Mouse (Mus musculus) heart, embryonic 11.5 days (tissue): ENCODE results near the gene Gsg1l2. TPM values are rescaled to one million over a fixed set of nuclear protein-coding genes. Genes with fewer than 3 reads are reported as not detected.

Experiments used
- ATAC-seq: fragments of 200-750 bp; cut with Nextera tagmentation; replicated peaks from 2 replicates; pipeline ENCODE4 v1.8.0; 2017; ENCODE audit warnings: moderate library complexity; ENCODE audit not compliant: insufficient number of reproducible peaks, low FRiP score, low TSS enrichment
- H3K27ac ChIP-seq: fragments of 300-500 bp; sonication (generic); 2 replicates; pipeline ENCODE4 v1.5.1; 2014; ENCODE audit warnings: mild to moderate bottlenecking, low read depth, low read length
- H3K27me3 ChIP-seq: fragments of 300-500 bp; sonication (generic); 2 replicates; pipeline ENCODE4 v1.6.1; 2014; ENCODE audit warnings: mild to moderate bottlenecking, low read length, mixed read lengths; ENCODE audit not compliant: control insufficient read depth, insufficient read depth
- H3K36me3 ChIP-seq: fragments of 300-500 bp; sonication (generic); 2 replicates; pipeline ENCODE4 v1.6.1; 2014; ENCODE audit warnings: mild to moderate bottlenecking, low read length, moderate library complexity, mixed read lengths; ENCODE audit not compliant: control insufficient read depth, insufficient read depth
- H3K4me1 ChIP-seq: fragments of 300-500 bp; sonication (generic); 2 replicates; pipeline ENCODE4 v1.6.1; 2014; ENCODE audit warnings: low read length; ENCODE audit not compliant: control insufficient read depth, insufficient read depth
- H3K4me2 ChIP-seq: fragments of 300-500 bp; sonication (generic); 2 replicates; pipeline ENCODE4 v1.6.1; 2014; ENCODE audit warnings: mild to moderate bottlenecking, moderate library complexity
- H3K4me3 ChIP-seq: fragments of 300-500 bp; sonication (generic); 2 replicates; pipeline ENCODE4 v1.5.1; 2014; ENCODE audit warnings: low read depth, low read length
- H3K9ac ChIP-seq: fragments of 300-500 bp; sonication (generic); 2 replicates; pipeline ENCODE4 v1.6.1; 2014; ENCODE audit warnings: mild to moderate bottlenecking, low read depth, low read length, moderate library complexity
- H3K9me3 ChIP-seq: fragments of 300-500 bp; sonication (generic); replicated peaks from 2 replicates; pipeline ENCODE4 v1.6.1; 2016; ENCODE audit warnings: low read length; ENCODE audit not compliant: control insufficient read depth
- WGBS: fragments of 180-500 bp; shearing (Covaris S2); extraction: QIAGEN DNeasy Blood & Tissue Kit; methylation state at CpG from one replicate; pipeline ENCODE4 v1.1.7; 2014; ENCODE audit not compliant: insufficient replicate concordance; 5-methylcytosine and 5-hydroxymethylcytosine counted together
- polyA plus RNA-seq: library from polyadenylated mRNA; unstranded; fragments of >200 nt; fragmentation: Nextera tagmentation; extraction: Ambion mirVana; gene quantifications from 2 replicates; pipeline ENCODE4 v1.2.1, GENCODE M21; 2014

The Gsg1l2 gene
- polyA plus RNA-seq, 1 experiment from 2014 or later = not detected

DNA sequence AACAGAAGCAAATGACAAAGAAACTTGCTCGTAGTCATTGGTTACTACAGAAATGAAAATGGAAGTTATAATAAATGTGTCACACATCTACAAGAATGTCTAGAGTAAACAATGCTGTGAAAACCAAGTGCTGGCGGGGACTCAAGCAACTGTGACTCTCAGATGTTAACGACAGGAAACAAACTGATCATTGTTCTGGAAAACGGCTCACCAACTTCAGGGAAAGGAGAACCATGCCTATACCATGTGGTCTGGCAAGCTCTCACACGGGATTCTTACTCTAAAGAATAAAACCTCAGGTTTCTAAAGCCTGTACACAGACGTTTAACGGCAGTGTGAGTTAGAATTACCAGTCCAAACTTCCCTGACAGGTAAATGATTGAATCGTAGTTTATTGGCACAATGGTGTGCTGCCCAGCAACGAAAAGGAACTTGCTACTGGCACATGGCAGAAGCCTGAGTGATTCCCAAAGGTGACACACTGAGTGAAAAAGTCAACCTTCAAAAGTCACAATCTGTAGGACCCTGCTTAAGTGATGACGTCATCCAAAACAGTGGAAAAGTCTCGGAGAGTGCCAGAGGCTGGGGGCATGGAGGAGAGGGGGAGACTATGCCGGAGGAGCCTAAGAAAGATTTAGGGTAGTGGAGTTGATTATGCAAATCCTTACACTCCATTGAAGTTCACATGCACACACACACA lies 54.1 kb downstream of the Gsg1l2 start:
- no peak overlapping the region for H3K9ac ChIP-seq
- peaks cover 6% of the 10 kb centered on the region; the same call in 1 of the 2 replicates for H3K4me1 ChIP-seq
- no peak overlapping the region for H3K4me2 ChIP-seq
- ATAC-seq = no peak
- no peaks in the 10 kb centered on the region for H3K36me3 ChIP-seq
- no peak overlapping the region for H3K27ac ChIP-seq
- H3K27me3 ChIP-seq = no peaks in the 10 kb centered on the region
- H3K9me3 ChIP-seq = no peaks in the 10 kb centered on the region
- no peak overlapping the region for H3K4me3 ChIP-seq
- WGBS = 58% methylated on average over 12 of the region's 12 CpGs

GRCm38 (mm10) chr11:67829530-67829929 lies 55.1 kb downstream of the Gsg1l2 start:
- H3K4me2 ChIP-seq = no peak overlapping the region
- H3K9me3 ChIP-seq = no peaks in the 10 kb centered on the region
- peaks cover 6% of the 10 kb centered on the region; the same call in 1 of the 2 replicates for H3K4me1 ChIP-seq
- no peak overlapping the region for H3K27ac ChIP-seq
- 68% methylated on average over 6 of the region's 6 CpGs for WGBS
- H3K9ac ChIP-seq = no peak overlapping the region
- no peak for ATAC-seq
- no peaks in the 10 kb centered on the region for H3K27me3 ChIP-seq
- H3K36me3 ChIP-seq = no peaks in the 10 kb centered on the region
- no peak overlapping the region for H3K4me3 ChIP-seq

DNA sequence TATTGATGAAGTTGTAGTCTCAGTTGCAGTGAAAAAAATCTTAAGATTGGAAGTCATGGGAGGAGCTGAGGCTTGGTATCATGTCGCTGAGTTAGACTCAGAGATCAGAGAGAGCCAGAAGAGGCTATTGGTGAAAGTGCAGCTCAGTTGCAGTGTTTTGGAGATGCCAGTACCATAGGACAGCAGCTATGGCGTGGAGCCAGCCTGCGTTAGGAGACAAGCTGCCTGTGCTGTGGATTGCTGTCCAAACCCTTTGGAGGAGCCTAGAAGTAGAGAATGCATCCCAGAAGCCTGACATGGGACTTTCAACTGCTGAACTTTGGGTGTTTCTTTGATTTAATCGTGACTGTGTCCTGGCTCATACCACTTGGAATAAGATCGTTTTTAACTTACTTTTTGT lies 57.4 kb downstream of the Gsg1l2 start:
- 65% methylated on average over 5 of the region's 5 CpGs for WGBS
- ATAC-seq = no peak
- no peak overlapping the region for H3K4me2 ChIP-seq
- no peak overlapping the region for H3K4me3 ChIP-seq
- no peak overlapping the region for H3K27ac ChIP-seq
- H3K9ac ChIP-seq = no peak overlapping the region
- no peaks in the 10 kb centered on the region for H3K36me3 ChIP-seq
- H3K4me1 ChIP-seq = 0 out of 2 replicates have a peak, but pooled peaks cover 3% of the 10 kb centered on the region
- H3K9me3 ChIP-seq = no peaks in the 10 kb centered on the region
- H3K27me3 ChIP-seq = no peaks in the 10 kb centered on the region

DNA sequence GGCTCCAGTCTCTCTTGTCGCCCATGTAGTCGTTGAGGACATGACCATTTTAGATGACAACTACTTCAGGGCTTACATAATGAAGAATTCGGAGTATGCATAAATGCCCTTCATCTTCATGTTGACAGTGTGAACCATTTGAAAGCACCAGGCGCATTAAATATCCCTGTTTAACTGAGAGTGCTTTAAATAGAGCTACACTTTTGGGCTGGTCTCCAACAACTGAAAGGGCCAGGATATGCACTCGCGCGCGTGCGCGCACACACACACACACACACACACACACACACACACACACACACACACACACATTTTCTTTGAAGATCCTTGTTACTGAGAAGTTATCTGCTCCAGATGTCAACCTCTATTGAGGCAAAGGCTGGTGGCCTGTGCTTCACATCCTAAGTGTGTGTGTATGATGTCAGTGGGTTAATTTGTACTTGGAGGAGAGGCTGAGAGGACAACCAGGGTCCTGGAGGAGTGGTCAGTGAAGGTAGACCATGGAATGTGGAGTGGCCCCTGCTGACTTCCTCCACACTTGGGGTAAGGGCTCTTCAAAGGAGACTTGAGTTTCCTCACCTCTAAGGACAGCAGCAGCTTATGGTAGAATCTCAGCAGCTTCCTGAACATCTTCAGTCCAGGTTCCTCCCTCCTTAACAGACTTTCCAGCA lies 61.1 kb downstream of the Gsg1l2 start:
- H3K36me3 ChIP-seq = no peaks in the 10 kb centered on the region
- no peaks in the 10 kb centered on the region for H3K27me3 ChIP-seq
- no peak overlapping the region for H3K27ac ChIP-seq
- H3K4me2 ChIP-seq = no peak overlapping the region
- no peak for ATAC-seq
- H3K4me3 ChIP-seq = no peak overlapping the region
- H3K9me3 ChIP-seq = no peaks in the 10 kb centered on the region
- H3K4me1 ChIP-seq = no peaks in the 10 kb centered on the region
- 75% methylated on average over 10 of the region's 10 CpGs for WGBS
- no peak overlapping the region for H3K9ac ChIP-seq

Other genes starting within 250 kb of the Gsg1l2 start
- gene Rcvrn, start 79.3 kb upstream of the Gsg1l2 start, polyA plus RNA-seq = not detected in 2 replicates
- 0.03 TPM in 1 of 2 replicates, not detected in the other for gene Glp2r, start 3.5 kb upstream of the Gsg1l2 start, polyA plus RNA-seq
- 0.39 and 0.86 TPM in 2 replicates for gene Dhrs7c, start 23.6 kb downstream of the Gsg1l2 start, polyA plus RNA-seq
- gene Usp43, start 147.5 kb downstream of the Gsg1l2 start, polyA plus RNA-seq = 0.24 TPM in 2 replicates
- 0.57 TPM in 1 of 2 replicates, not detected in the other for gene Cfap52, start 191.0 kb downstream of the Gsg1l2 start, polyA plus RNA-seq
- gene Stx8, start 191.6 kb downstream of the Gsg1l2 start, polyA plus RNA-seq = 59.2 and 60.9 TPM in 2 replicates